Mouse (Mus musculus) ES-Bruce4 (cell line): Measurements from ENCODE around the gene Gucd1.
"Not testable (repeated sequence)": the region's sequence is repeated elsewhere in the genome, so short reads cannot be mapped to it uniquely, and the experiment has no call there.

Experiments used
- CTCF ChIP-seq: IDR thresholded peaks from one replicate; pipeline ENCODE4 v1.8.1; 2011; ENCODE audit warnings: low read depth, low read length
- EP300 ChIP-seq: IDR thresholded peaks from 2 replicates; pipeline ENCODE4 v1.6.1; 2011; ENCODE audit warnings: low read depth, low read length; ENCODE audit not compliant: insufficient read depth
- POLR2A ChIP-seq: IDR thresholded peaks from one replicate; pipeline ENCODE4 v1.8.1; 2011; ENCODE audit warnings: low read length; ENCODE audit not compliant: insufficient read depth

- not testable (repeated sequence) for TF ChIP-seq POLR2A, CTCF, EP300
Measured at GRCm38 (mm10) chr10:75364214-75364690, 153.5 kb downstream of the Gucd1 start.
